28 mouse cellular contexts compared by ENCODE assay signal in genomic region chr1:178700102-178700501, GRCm38 (mm10).
A peak's percentile ranks its signal among the peaks of the same experiment; 100 is the strongest.
DNase-seq lines count a peak whose midpoint lies in the region; ATAC-seq and TF ChIP-seq lines count a peak whose summit lies in the region.
"Had no signal": no experiment of that assay in that cellular context is flagged by ENCODE, and none has a peak within 500 bp of the region (broad histone marks: within the 10 kb centered on the region; RNA-seq: fewer than 3 reads in every experiment).

No protein-coding gene starts in this region.

- no peaks in the 10 kb centered on the region for H3K9me3 ChIP-seq in forebrain, embryonic 14.5 days (replicated peaks; ENCODE audit: control insufficient read depth, low read length)
- H3K9me3 ChIP-seq in forebrain, embryonic 11.5 days (ENCODE audit: control insufficient read depth, low read length): no peaks in the 10 kb centered on the region
- no peaks in the 10 kb centered on the region for H3K9me3 ChIP-seq in hindbrain, embryonic 16.5 days (ENCODE audit: control insufficient read depth, low read length)
- no peaks in the 10 kb centered on the region for H3K9me3 ChIP-seq in hindbrain, embryonic 10.5 days
- H3K9me3 ChIP-seq in limb, embryonic 10.5 days (replicated peaks): no peaks in the 10 kb centered on the region
- H3K9me3 ChIP-seq in limb, embryonic 14.5 days (ENCODE audit: control insufficient read depth, low read length): no peaks in the 10 kb centered on the region
- H3K9me3 ChIP-seq: embryonic facial prominence, embryonic 12.5 days; liver, embryonic 12.5 days; megakaryocyte, embryonic 14.5 days; midbrain, embryonic 15.5 days had no signal

- no peaks in the 10 kb centered on the region for H3K27me3 ChIP-seq in forebrain, embryonic 14.5 days (replicated peaks; ENCODE audit: control insufficient read depth, insufficient read depth, low read length)
- no peaks in the 10 kb centered on the region for H3K27me3 ChIP-seq in forebrain, embryonic 11.5 days (ENCODE audit: control insufficient read depth, insufficient read depth, low read length)
- no peaks in the 10 kb centered on the region for H3K27me3 ChIP-seq in hindbrain, embryonic 16.5 days (replicated peaks; ENCODE audit: control insufficient read depth, insufficient read depth, low read length)
- no peaks in the 10 kb centered on the region for H3K27me3 ChIP-seq in hindbrain, embryonic 10.5 days (ENCODE audit: insufficient read depth, poor library complexity, severe bottlenecking)
- no peaks in the 10 kb centered on the region for H3K27me3 ChIP-seq in limb, embryonic 10.5 days (ENCODE audit: low read depth, poor library complexity, severe bottlenecking)
- H3K27me3 ChIP-seq in limb, embryonic 14.5 days (ENCODE audit: control insufficient read depth, insufficient read depth, low read length): peaks cover 10% of the 10 kb centered on the region
- H3K27me3 ChIP-seq: embryonic facial prominence, embryonic 12.5 days; megakaryocyte, embryonic 14.5 days; midbrain, embryonic 15.5 days had no signal

- no peak overlapping the region for H3K4me2 ChIP-seq in forebrain, embryonic 14.5 days (ENCODE audit: low read length)
- H3K4me2 ChIP-seq in forebrain, embryonic 11.5 days (ENCODE audit: low read depth, low read length, severe bottlenecking): no peak overlapping the region
- no peak overlapping the region for H3K4me2 ChIP-seq in hindbrain, embryonic 16.5 days (ENCODE audit: low read length)
- H3K4me2 ChIP-seq in limb, embryonic 14.5 days (replicated peaks; ENCODE audit: low read depth, low read length, severe bottlenecking): no peak overlapping the region
- H3K4me2 ChIP-seq: embryonic facial prominence, embryonic 12.5 days; liver, embryonic 12.5 days; midbrain, embryonic 15.5 days had no signal

- no peak for TF ChIP-seq POLR2A in limb, embryonic 14.5 days (IDR thresholded peaks at IDR 0.05; ENCODE audit: borderline replicate concordance, extremely low read depth, insufficient read depth, insufficient read length)

- H3K27ac ChIP-seq in forebrain, embryonic 14.5 days (ENCODE audit: low read depth, low read length): no peak overlapping the region
- no peak overlapping the region for H3K27ac ChIP-seq in forebrain, embryonic 11.5 days (ENCODE audit: low read depth, low read length)
- no peak overlapping the region for H3K27ac ChIP-seq in hindbrain, embryonic 16.5 days (ENCODE audit: low read depth, low read length)
- no peak overlapping the region for H3K27ac ChIP-seq in hindbrain, embryonic 10.5 days
- peak overlapping the region; percentile 28; the same call in 1 of the 2 replicates for H3K27ac ChIP-seq in limb, embryonic 10.5 days
- no peak overlapping the region for H3K27ac ChIP-seq in limb, embryonic 14.5 days (replicated peaks; ENCODE audit: low read depth, low read length)
- H3K27ac ChIP-seq: embryonic facial prominence, embryonic 12.5 days; liver, embryonic 12.5 days; midbrain, embryonic 15.5 days had no signal

- DNase-seq in forebrain, embryonic 14.5 days (ENCODE audit: low spot score): no peak
- DNase-seq in forebrain, embryonic 11.5 days (ENCODE audit: low spot score): no peak
- no peak for DNase-seq in hindbrain, embryonic 10.5 days (ENCODE audit: low spot score)
- no peak for DNase-seq in limb, embryonic 10.5 days (ENCODE audit: low spot score)
- DNase-seq in limb, embryonic 14.5 days (ENCODE audit: low spot score): no peak
- no peak for DNase-seq in frontal cortex, postnatal 10 days (ENCODE audit: low spot score in 2 of 2)
- no peak for DNase-seq in frontal cortex, postnatal 36 days (ENCODE audit: low spot score in 2 of 2)
- DNase-seq: adrenal gland, postnatal 10 days; cerebellum, adult 8-10 months; cerebellum, postnatal 25 days; heart, postnatal 14 days; kidney, adult 9 months; kidney, postnatal 10 days; layer of hippocampus, postnatal 36 days; left cerebral cortex, postnatal 4 days; lung, adult 18-20 months; lung, postnatal 4 days; right cerebral cortex, adult 18-20 months; spleen, adult 18-20 months; thymus, postnatal 14 days had no signal

- WGBS in forebrain, embryonic 14.5 days: 59% methylated on average over 4 of the region's 4 CpGs
- WGBS in forebrain, embryonic 11.5 days: 65% methylated on average over 4 of the region's 4 CpGs
- 55% methylated on average over 4 of the region's 4 CpGs for WGBS in hindbrain, embryonic 16.5 days
- 65% methylated on average over 4 of the region's 4 CpGs for WGBS in hindbrain, embryonic 10.5 days
- WGBS in limb, embryonic 10.5 days: 64% methylated on average over 4 of the region's 4 CpGs
- WGBS in limb, embryonic 14.5 days: 28% methylated on average over 4 of the region's 4 CpGs

- H3K4me1 ChIP-seq in forebrain, embryonic 14.5 days (ENCODE audit: control insufficient read depth, insufficient read depth, low read length): no peaks in the 10 kb centered on the region
- no peaks in the 10 kb centered on the region for H3K4me1 ChIP-seq in forebrain, embryonic 11.5 days (replicated peaks; ENCODE audit: control insufficient read depth, insufficient read depth, low read length)
- no peaks in the 10 kb centered on the region for H3K4me1 ChIP-seq in hindbrain, embryonic 16.5 days (ENCODE audit: control insufficient read depth, insufficient read depth, low read depth, low read length)
- H3K4me1 ChIP-seq in hindbrain, embryonic 10.5 days (replicated peaks): peaks cover 18% of the 10 kb centered on the region
- peaks cover 19% of the 10 kb centered on the region for H3K4me1 ChIP-seq in limb, embryonic 10.5 days
- peaks cover 2% of the 10 kb centered on the region; the same call in 1 of the 2 replicates for H3K4me1 ChIP-seq in limb, embryonic 14.5 days (ENCODE audit: control insufficient read depth, insufficient read depth, low read length)
- H3K4me1 ChIP-seq: liver, embryonic 12.5 days; megakaryocyte, embryonic 14.5 days had no signal

- peak; percentile 44; the same call in 1 of the 2 replicates for ATAC-seq in forebrain, embryonic 14.5 days
- no peak for ATAC-seq in forebrain, embryonic 11.5 days (replicated peaks; ENCODE audit: low FRiP score)
- 0 out of 2 replicates have a peak, but pooled peaks have one; percentile 53 for ATAC-seq in hindbrain, embryonic 16.5 days
- ATAC-seq in limb, embryonic 14.5 days (ENCODE audit: low FRiP score, low read depth): peak; percentile 44; the same call in 1 of the 2 replicates
- ATAC-seq: intestine, embryonic 16.5 days; liver, embryonic 12.5 days; lung, postnatal 0 days; midbrain, embryonic 15.5 days; Patski had no signal

- H3K4me3 ChIP-seq in forebrain, embryonic 14.5 days (ENCODE audit: low read depth, low read length): no peak overlapping the region
- no peak overlapping the region for H3K4me3 ChIP-seq in forebrain, embryonic 11.5 days (ENCODE audit: low read depth, low read length)
- no peak overlapping the region for H3K4me3 ChIP-seq in hindbrain, embryonic 16.5 days (ENCODE audit: low read length)
- H3K4me3 ChIP-seq in hindbrain, embryonic 10.5 days: no peak overlapping the region
- no peak overlapping the region for H3K4me3 ChIP-seq in limb, embryonic 10.5 days
- no peak overlapping the region for H3K4me3 ChIP-seq in limb, embryonic 14.5 days (replicated peaks; ENCODE audit: low read length)
- H3K4me3 ChIP-seq: embryonic facial prominence, embryonic 12.5 days; liver, embryonic 12.5 days; megakaryocyte, embryonic 14.5 days; midbrain, embryonic 15.5 days had no signal

- no peak overlapping the region for H3K9ac ChIP-seq in forebrain, embryonic 14.5 days (ENCODE audit: low read length)
- H3K9ac ChIP-seq in forebrain, embryonic 11.5 days (ENCODE audit: low read length): no peak overlapping the region
- no peak overlapping the region for H3K9ac ChIP-seq in hindbrain, embryonic 16.5 days (ENCODE audit: low read depth, low read length)
- H3K9ac ChIP-seq in limb, embryonic 14.5 days (ENCODE audit: low read depth, low read length, severe bottlenecking): no peak overlapping the region
- H3K9ac ChIP-seq: embryonic facial prominence, embryonic 12.5 days; liver, embryonic 12.5 days; midbrain, embryonic 15.5 days had no signal

- no peaks in the 10 kb centered on the region for H3K36me3 ChIP-seq in forebrain, embryonic 14.5 days (ENCODE audit: control insufficient read depth, insufficient read depth, low read length)
- H3K36me3 ChIP-seq in forebrain, embryonic 11.5 days (ENCODE audit: control insufficient read depth, insufficient read depth, low read length): no peaks in the 10 kb centered on the region
- no peaks in the 10 kb centered on the region for H3K36me3 ChIP-seq in hindbrain, embryonic 16.5 days (ENCODE audit: control insufficient read depth, insufficient read depth, low read length)
- no peaks in the 10 kb centered on the region for H3K36me3 ChIP-seq in hindbrain, embryonic 10.5 days
- H3K36me3 ChIP-seq in limb, embryonic 10.5 days: no peaks in the 10 kb centered on the region
- H3K36me3 ChIP-seq in limb, embryonic 14.5 days (ENCODE audit: control insufficient read depth, insufficient read depth, low read length): no peaks in the 10 kb centered on the region
- H3K36me3 ChIP-seq: embryonic facial prominence, embryonic 12.5 days; liver, embryonic 12.5 days; midbrain, embryonic 15.5 days had no signal
